Comparison of ENCODE assay signal across 27 mouse cellular contexts in genomic region chr14:106593352-106593751, GRCm38 (mm10).
"Had no signal": no experiment of that assay in that cellular context is flagged by ENCODE, and none has a peak within 500 bp of the region (broad histone marks: within the 10 kb centered on the region; RNA-seq: fewer than 3 reads in every experiment).

No protein-coding gene starts in this region.

- H3K9me3 ChIP-seq: embryonic facial prominence, embryonic 10.5 days; embryonic facial prominence, embryonic 12.5 days; embryonic facial prominence, embryonic 13.5 days; embryonic facial prominence, embryonic 15.5 days; forebrain, embryonic 10.5 days; forebrain, embryonic 12.5 days; forebrain, embryonic 13.5 days; forebrain, embryonic 15.5 days had no signal

- H3K9ac ChIP-seq: embryonic facial prominence, embryonic 12.5 days; embryonic facial prominence, embryonic 13.5 days; embryonic facial prominence, embryonic 15.5 days; forebrain, embryonic 12.5 days; forebrain, embryonic 13.5 days; forebrain, embryonic 15.5 days; forebrain, postnatal 0 days had no signal

- ATAC-seq: forebrain, embryonic 13.5 days; forebrain, embryonic 14.5 days; forebrain, embryonic 15.5 days; forebrain, embryonic 16.5 days; forebrain, postnatal 0 days had no signal

- H3K4me2 ChIP-seq: embryonic facial prominence, embryonic 12.5 days; embryonic facial prominence, embryonic 13.5 days; embryonic facial prominence, embryonic 15.5 days; forebrain, embryonic 12.5 days; forebrain, embryonic 13.5 days; forebrain, embryonic 15.5 days had no signal

- H3K27ac ChIP-seq: embryonic facial prominence, embryonic 10.5 days; embryonic facial prominence, embryonic 12.5 days; embryonic facial prominence, embryonic 13.5 days; embryonic facial prominence, embryonic 15.5 days; forebrain, embryonic 10.5 days; forebrain, embryonic 12.5 days; forebrain, embryonic 13.5 days; forebrain, embryonic 15.5 days; gastrocnemius, adult 2 months; heart, adult 2 months had no signal

- H3K4me1 ChIP-seq: embryonic facial prominence, embryonic 10.5 days; embryonic facial prominence, embryonic 12.5 days; embryonic facial prominence, embryonic 13.5 days; embryonic facial prominence, embryonic 15.5 days; forebrain, embryonic 12.5 days; forebrain, embryonic 13.5 days; forebrain, embryonic 15.5 days had no signal

- H3K36me3 ChIP-seq: embryonic facial prominence, embryonic 10.5 days; embryonic facial prominence, embryonic 12.5 days; embryonic facial prominence, embryonic 13.5 days; embryonic facial prominence, embryonic 15.5 days; forebrain, embryonic 10.5 days; forebrain, embryonic 12.5 days; forebrain, embryonic 15.5 days had no signal

- H3K4me3 ChIP-seq: embryonic facial prominence, embryonic 10.5 days; embryonic facial prominence, embryonic 12.5 days; embryonic facial prominence, embryonic 13.5 days; embryonic facial prominence, embryonic 15.5 days; erythroblast, embryonic 14.5 days; forebrain, embryonic 10.5 days; forebrain, embryonic 12.5 days; forebrain, embryonic 13.5 days; forebrain, embryonic 15.5 days; gastrocnemius, adult 2 months; heart, adult 2 months had no signal

- H3K27me3 ChIP-seq: embryonic facial prominence, embryonic 12.5 days; embryonic facial prominence, embryonic 13.5 days; embryonic facial prominence, embryonic 15.5 days; forebrain, embryonic 12.5 days; forebrain, embryonic 13.5 days; forebrain, embryonic 15.5 days had no signal

- DNase-seq: cerebellum, adult 8-10 months; cerebellum, adult 9-10 months; cerebellum, adult 9-11 months; cerebellum, postnatal 14 days; cerebellum, postnatal 25 days; cerebellum, postnatal 36 days; embryo, embryonic 11 days; forebrain, postnatal 0 days; gastrocnemius, adult 2 months; gastrocnemius, postnatal 10 days; gastrocnemius, postnatal 14 days; gastrocnemius, postnatal 25 days; gastrocnemius, postnatal 36 days; heart, adult 11 months; heart, adult 18-20 months; heart, adult 2 months had no signal
